Mouse (Mus musculus): ENCODE results near the gene Srebf1. TPM values are rescaled to one million over a fixed set of nuclear protein-coding genes. Genes with fewer than 3 reads are reported as not detected.

Srebf1 gene
- total and polyA plus RNA-seq, 2 experiments from 2014 or later, result 50.6 to 169 TPM

DNA sequence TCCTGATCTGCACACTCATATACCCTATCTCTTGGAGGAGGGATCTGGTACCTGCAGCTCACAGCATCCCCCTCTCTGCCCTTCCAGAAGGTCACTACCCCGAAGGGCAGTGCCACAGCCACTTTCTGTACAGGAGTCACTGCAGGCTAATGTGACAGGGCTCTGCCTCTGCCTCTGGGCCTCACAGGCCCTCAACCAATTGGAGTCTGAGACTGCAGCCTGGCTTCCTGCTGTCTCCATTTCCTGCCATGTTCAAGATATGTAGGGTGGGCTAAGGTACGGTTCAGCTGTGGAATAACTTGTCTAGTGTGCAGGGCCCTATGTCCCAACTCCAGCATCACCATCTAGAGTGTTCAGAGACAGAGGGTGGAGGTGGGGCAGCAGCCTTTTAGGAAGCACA lies 35.3 kb upstream of the Srebf1 start:
- no peak overlapping the region for H3K4me3 ChIP-seq (ENCODE audit: low read length)
- ATAC-seq (no peak), DNase-seq (ENCODE audit: low spot score) (no peak)
- 70% methylated on average over 2 of the region's 2 CpGs for WGBS
- no peaks in the 10 kb centered on the region; the same call in 1 of the 2 replicates for H3K36me3 ChIP-seq (ENCODE audit: insufficient read depth, low read length)
- no peak overlapping the region for H3K4me2 ChIP-seq (ENCODE audit: low read depth, low read length)
- H3K9me3 ChIP-seq (ENCODE audit: low read length), result no peaks in the 10 kb centered on the region
- no peak overlapping the region for H3K27ac ChIP-seq
- TF ChIP-seq CTCF (IDR thresholded peaks at IDR 0.05; ENCODE audit: low read depth), result no peak
- H3K4me1 ChIP-seq (ENCODE audit: insufficient read depth, low read length), result peaks cover 26% of the 10 kb centered on the region
- H3K27me3 ChIP-seq (ENCODE audit: insufficient read depth, low read length), result no peaks in the 10 kb centered on the region
- no peak overlapping the region for H3K9ac ChIP-seq (replicated peaks; ENCODE audit: low read length)

DNA sequence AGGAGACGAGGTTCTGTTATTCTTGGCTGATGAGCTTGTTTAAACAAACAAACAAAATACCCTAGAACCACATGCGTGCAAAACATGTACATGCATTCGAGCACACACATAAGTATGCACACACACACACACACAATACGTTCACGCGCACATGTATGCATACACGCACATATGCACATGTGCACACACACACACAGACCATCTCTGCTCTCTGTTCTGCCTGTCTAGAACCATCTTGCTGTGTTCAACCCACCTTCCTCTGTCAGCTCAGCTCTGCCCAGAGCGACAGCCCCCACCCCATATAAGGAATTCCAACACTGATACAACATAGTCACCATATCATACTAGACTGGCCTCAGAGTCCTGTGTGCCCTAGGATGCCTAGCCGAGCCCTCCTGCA lies 34.3 kb upstream of the Srebf1 start:
- ATAC-seq (no peak; the same call in 1 of the 2 replicates), DNase-seq (ENCODE audit: low spot score) (no peak)
- Histone ChIP-seq H3K27ac (peak overlapping the region; percentile 66), H3K9me3 (ENCODE audit: low read length) (no peaks in the 10 kb centered on the region), H3K36me3 (ENCODE audit: insufficient read depth, low read length) (no peaks in the 10 kb centered on the region; the same call in 1 of the 2 replicates), H3K9ac (replicated peaks; ENCODE audit: low read length) (no peak overlapping the region), H3K4me3 (ENCODE audit: low read length) (no peak overlapping the region), H3K4me2 (ENCODE audit: low read depth, low read length) (no peak overlapping the region), H3K27me3 (ENCODE audit: insufficient read depth, low read length) (no peaks in the 10 kb centered on the region), H3K4me1 (ENCODE audit: insufficient read depth, low read length) (peaks cover 26% of the 10 kb centered on the region)
- 58% methylated on average over 9 of the region's 9 CpGs for WGBS
- no peak for TF ChIP-seq CTCF (IDR thresholded peaks at IDR 0.05; ENCODE audit: low read depth)

DNA sequence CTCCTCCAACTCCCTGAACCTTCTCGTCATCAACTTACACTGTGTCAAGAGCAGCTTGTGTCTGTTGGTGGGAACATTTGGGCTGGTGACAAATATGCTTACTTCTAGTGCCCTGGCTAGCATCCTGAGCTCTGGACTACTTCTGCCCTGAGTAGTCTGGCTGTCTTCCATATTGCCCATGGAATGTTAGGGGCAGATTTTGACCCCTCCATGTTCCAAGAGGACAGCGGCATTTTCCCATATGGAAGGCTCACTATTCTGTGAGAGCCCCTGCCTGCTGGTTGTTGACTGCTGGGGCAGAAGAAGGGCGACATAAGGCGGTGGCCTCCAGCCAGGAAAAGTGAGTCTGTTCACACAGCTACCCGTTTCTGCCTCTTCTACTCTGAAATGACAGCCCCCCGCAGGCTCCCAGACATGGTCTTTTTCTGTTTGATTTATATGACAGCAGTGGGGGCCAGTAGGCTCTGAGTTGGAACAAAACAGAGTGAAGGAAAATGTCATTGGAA lies 33.8 kb upstream of the Srebf1 start:
- H3K9me3 ChIP-seq (ENCODE audit: low read length), result no peaks in the 10 kb centered on the region
- DNase-seq (ENCODE audit: low spot score), result peak; percentile 91
- WGBS, result 23% methylated on average over 6 of the region's 6 CpGs
- peak overlapping the region; percentile 66 for H3K27ac ChIP-seq
- H3K9ac ChIP-seq (replicated peaks; ENCODE audit: low read length), result no peak overlapping the region
- no peak overlapping the region for H3K4me3 ChIP-seq (ENCODE audit: low read length)
- H3K4me1 ChIP-seq (ENCODE audit: insufficient read depth, low read length), result peaks cover 26% of the 10 kb centered on the region
- H3K4me2 ChIP-seq (ENCODE audit: low read depth, low read length), result no peak overlapping the region
- H3K36me3 ChIP-seq (ENCODE audit: insufficient read depth, low read length), result no peaks in the 10 kb centered on the region; the same call in 1 of the 2 replicates
- H3K27me3 ChIP-seq (ENCODE audit: insufficient read depth, low read length), result no peaks in the 10 kb centered on the region
- TF ChIP-seq CTCF (IDR thresholded peaks at IDR 0.05; ENCODE audit: low read depth), result no peak
- peak; percentile 76 for ATAC-seq

DNA sequence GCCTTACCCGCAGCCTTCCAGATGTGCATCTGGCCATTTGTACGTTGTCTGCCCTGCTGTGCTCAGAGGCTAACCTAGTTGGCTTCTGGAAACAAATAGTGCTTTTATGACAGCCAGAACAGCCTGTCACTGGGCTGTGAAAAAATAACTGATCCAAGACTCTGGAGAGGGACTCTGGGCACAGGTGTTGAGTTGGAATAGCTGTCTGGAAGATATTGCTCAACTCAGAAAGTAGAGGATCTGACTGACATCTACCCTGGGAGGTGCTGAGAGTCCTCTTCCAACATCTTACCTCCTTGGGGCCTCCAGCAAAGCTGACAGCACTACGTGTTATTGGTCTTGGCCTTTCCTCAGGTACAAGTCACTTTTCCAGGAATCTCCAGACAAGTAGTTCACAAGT lies 33.3 kb upstream of the Srebf1 start:
- no peak overlapping the region for H3K4me3 ChIP-seq (ENCODE audit: low read length)
- no peaks in the 10 kb centered on the region for H3K27me3 ChIP-seq (ENCODE audit: insufficient read depth, low read length)
- TF ChIP-seq CTCF (IDR thresholded peaks at IDR 0.05; ENCODE audit: low read depth), result no peak
- no peak overlapping the region for H3K9ac ChIP-seq (replicated peaks; ENCODE audit: low read length)
- H3K4me1 ChIP-seq (ENCODE audit: insufficient read depth, low read length), result peaks cover 26% of the 10 kb centered on the region
- no peak for DNase-seq (ENCODE audit: low spot score)
- no peaks in the 10 kb centered on the region; the same call in none of the 2 replicates for H3K36me3 ChIP-seq (ENCODE audit: insufficient read depth, low read length)
- ATAC-seq, result no peak
- WGBS, result 54% methylated on average over 3 of the region's 3 CpGs
- no peaks in the 10 kb centered on the region for H3K9me3 ChIP-seq (ENCODE audit: low read length)
- no peak overlapping the region for H3K4me2 ChIP-seq (ENCODE audit: low read depth, low read length)
- H3K27ac ChIP-seq, result peak overlapping the region; percentile 66

DNA sequence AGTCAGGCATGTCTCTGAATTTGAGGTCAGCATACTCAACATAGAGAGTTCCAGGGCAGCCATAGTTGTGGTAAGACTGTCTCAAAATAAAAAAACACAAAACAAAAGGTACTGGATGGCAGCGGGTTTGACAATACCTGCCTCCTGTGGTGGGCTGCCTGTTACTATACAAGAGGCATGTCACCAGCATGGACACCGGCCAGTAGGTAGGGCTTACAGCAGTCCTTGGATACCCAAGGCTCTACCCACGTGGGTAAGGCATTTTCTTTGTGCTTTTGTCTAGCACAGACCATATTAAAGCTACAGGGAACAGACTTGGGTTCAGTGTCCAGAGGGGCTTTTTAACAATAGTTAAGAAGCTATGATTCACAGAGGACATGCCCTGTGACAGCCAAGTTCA lies 32.8 kb upstream of the Srebf1 start:
- H3K4me1 ChIP-seq (ENCODE audit: insufficient read depth, low read length), result peaks cover 26% of the 10 kb centered on the region
- TF ChIP-seq CTCF (IDR thresholded peaks at IDR 0.05; ENCODE audit: low read depth), result no peak
- no peak overlapping the region for H3K4me2 ChIP-seq (ENCODE audit: low read depth, low read length)
- WGBS, result 35% methylated on average over 3 of the region's 3 CpGs
- no peaks in the 10 kb centered on the region for H3K27me3 ChIP-seq (ENCODE audit: insufficient read depth, low read length)
- H3K27ac ChIP-seq, result peak overlapping the region; percentile 66; the same call in 1 of the 2 replicates
- no peaks in the 10 kb centered on the region for H3K9me3 ChIP-seq (ENCODE audit: low read length)
- no peak for ATAC-seq
- no peak overlapping the region for H3K9ac ChIP-seq (replicated peaks; ENCODE audit: low read length)
- DNase-seq (ENCODE audit: low spot score), result no peak
- no peak overlapping the region for H3K4me3 ChIP-seq (ENCODE audit: low read length)
- no peaks in the 10 kb centered on the region; the same call in none of the 2 replicates for H3K36me3 ChIP-seq (ENCODE audit: insufficient read depth, low read length)

DNA sequence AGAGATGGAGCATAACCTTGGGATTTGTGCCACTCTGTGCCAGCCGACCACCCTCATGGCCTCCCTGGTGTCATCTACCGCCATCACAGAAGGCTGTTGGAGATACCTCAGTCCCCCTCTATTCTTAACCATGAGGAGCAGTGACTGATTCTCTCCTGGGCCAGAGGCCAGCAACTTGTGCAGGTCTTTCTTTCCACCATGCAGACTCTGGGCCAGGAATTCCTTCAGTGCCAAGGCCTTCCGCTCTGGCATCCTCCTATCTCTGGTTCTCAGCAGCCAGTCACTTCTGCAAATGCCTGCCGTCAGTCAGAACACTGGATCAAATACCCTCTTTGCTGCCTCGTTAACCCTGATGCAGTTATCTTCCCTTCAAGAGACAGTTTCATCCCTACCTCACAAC lies 31.9 kb upstream of the Srebf1 start:
- Histone ChIP-seq H3K4me2 (ENCODE audit: low read depth, low read length) (no peak overlapping the region), H3K27ac (peak overlapping the region; percentile 66; the same call in 1 of the 2 replicates), H3K9ac (replicated peaks; ENCODE audit: low read length) (no peak overlapping the region), H3K27me3 (ENCODE audit: insufficient read depth, low read length) (no peaks in the 10 kb centered on the region), H3K4me1 (ENCODE audit: insufficient read depth, low read length) (peaks cover 26% of the 10 kb centered on the region), H3K36me3 (ENCODE audit: insufficient read depth, low read length) (no peaks in the 10 kb centered on the region; the same call in none of the 2 replicates), H3K9me3 (ENCODE audit: low read length) (no peaks in the 10 kb centered on the region), H3K4me3 (ENCODE audit: low read length) (no peak overlapping the region)
- DNase-seq (ENCODE audit: low spot score), result peak; percentile 55
- ATAC-seq, result no peak
- 46% methylated on average over 5 of the region's 5 CpGs for WGBS
- TF ChIP-seq CTCF (IDR thresholded peaks at IDR 0.05; ENCODE audit: low read depth), result no peak

DNA sequence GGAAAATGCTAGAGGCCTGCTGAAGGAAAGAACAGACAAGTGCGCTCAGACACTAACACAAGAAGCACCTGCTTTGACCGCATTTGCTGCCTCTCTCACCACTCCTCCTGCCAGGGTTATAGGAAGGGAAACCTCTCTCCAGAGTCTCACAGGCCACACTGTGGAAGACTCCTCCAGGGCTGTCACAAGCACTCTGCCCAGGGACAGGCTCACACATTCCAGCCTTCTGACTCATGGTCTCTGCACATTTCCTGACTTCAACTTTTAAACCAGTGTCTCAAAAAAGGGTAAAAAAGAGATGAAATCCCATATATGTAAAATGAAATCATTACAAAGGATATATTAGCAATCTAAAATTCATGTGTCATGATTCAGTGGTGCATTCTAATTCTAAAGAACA lies 31.2 kb upstream of the Srebf1 start:
- Histone ChIP-seq H3K27me3 (ENCODE audit: insufficient read depth, low read length) (no peaks in the 10 kb centered on the region), H3K36me3 (ENCODE audit: insufficient read depth, low read length) (no peaks in the 10 kb centered on the region; the same call in none of the 2 replicates), H3K9me3 (ENCODE audit: low read length) (no peaks in the 10 kb centered on the region), H3K4me3 (ENCODE audit: low read length) (no peak overlapping the region), H3K4me1 (ENCODE audit: insufficient read depth, low read length) (peaks cover 26% of the 10 kb centered on the region), H3K27ac (no peak overlapping the region), H3K4me2 (ENCODE audit: low read depth, low read length) (no peak overlapping the region), H3K9ac (replicated peaks; ENCODE audit: low read length) (no peak overlapping the region)
- WGBS, result 91% methylated on average over 2 of the region's 2 CpGs
- ATAC-seq (no peak), DNase-seq (ENCODE audit: low spot score) (no peak)
- TF ChIP-seq CTCF (IDR thresholded peaks at IDR 0.05; ENCODE audit: low read depth), result no peak
